Mouse (Mus musculus) adrenal gland, postnatal 4 days (tissue): ENCODE measurements around the gene Sppl2a. TPM values are rescaled to one million over a fixed set of nuclear protein-coding genes. Genes with fewer than 3 reads are reported as not detected.
"Not testable (repeated sequence)": the region's sequence is repeated elsewhere in the genome, so short reads cannot be mapped to it uniquely, and the experiment has no call there.

Experiments used
- DNase-seq, 2 experiments: peaks; one replicate each; pipeline ENCODE4 v3.0.0; 2021 to 2022; ENCODE audit warnings: low spot score in 2 of 2, mixed read lengths in 2 of 2
- microRNA-seq: library from miRNA; unstranded; fragments of <30 nt; microRNA quantifications from one replicate; pipeline ENCODE4 v1.2.0, GENCODE M21; 2021
- total RNA-seq, 2 experiments: library from RNA; stranded (reverse); gene quantifications; 2 replicates each; pipeline ENCODE4 v1.2.3; 2021

The Sppl2a gene
- total RNA-seq, 2 experiments from 2014 or later = 58.6 to 62.7 TPM

- no peak for DNase-seq
Measured at GRCm38 (mm10) chr2:126897511-126897910, 35.5 kb downstream of the Sppl2a start.

- no peak for DNase-seq
Measured at GRCm38 (mm10) chr2:126896941-126897340, 36.1 kb downstream of the Sppl2a start.

- DNase-seq = no peak
Measured at GRCm38 (mm10) chr2:126894245-126894644, 38.8 kb downstream of the Sppl2a start.

DNA sequence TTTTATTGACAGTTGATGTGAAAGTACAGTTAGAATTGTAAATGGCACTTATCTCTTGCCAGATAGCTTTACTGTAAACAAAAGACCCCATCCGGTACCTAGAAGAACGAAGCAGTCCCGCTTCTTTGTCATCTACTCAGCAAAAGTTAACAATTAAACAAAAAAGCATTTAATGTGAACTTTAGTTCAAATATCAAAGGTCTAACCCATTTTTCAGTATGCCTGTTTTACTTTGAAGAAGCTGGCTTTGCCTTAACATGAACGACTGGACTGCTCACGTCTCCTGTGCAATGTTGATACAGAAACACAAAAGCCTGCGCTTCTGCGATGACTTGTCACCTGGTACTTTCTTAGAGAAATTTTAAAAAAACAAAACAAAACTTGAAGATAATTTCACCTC lies 40.7 kb downstream of the Sppl2a start:
- DNase-seq = no peak

DNA sequence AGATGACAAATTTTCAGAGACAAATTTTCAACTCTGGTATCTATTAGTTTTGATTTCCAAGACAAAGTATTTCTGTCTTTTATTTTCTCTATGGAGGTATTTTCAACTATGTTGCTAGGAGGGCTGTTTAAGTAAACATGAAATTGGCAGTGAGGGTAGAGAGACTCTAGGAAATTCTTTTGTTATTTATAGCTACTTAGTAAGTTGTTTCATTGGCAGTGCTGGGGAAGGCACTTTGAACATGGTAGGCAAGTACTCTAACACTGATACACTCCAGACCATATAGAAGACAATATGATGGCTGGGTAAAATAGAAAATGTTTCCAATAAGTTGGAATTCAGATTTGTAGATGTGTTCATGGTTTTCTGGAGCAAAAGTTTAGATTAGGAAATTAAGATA lies 41.3 kb downstream of the Sppl2a start:
- DNase-seq = no peak

DNA sequence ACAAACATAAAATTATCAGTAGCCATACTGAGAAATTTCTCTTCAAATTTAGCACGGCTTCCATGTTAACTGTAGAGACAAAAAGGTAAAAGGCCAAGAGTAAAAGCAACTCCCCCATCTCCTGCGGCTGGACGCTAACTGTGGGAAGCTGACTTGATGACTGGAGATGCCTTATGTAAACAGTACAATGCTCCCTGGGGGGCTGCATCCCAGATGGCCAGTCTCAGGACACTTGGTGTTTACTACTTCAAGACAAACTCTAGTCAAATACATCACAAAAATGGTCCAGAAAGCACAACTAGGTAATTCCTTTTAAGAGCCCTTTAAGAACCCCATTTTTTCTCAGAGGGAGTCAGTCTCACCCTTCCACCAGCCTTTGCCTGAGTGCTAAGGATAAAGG lies 45.9 kb downstream of the Sppl2a start:
- DNase-seq = no peak

DNA sequence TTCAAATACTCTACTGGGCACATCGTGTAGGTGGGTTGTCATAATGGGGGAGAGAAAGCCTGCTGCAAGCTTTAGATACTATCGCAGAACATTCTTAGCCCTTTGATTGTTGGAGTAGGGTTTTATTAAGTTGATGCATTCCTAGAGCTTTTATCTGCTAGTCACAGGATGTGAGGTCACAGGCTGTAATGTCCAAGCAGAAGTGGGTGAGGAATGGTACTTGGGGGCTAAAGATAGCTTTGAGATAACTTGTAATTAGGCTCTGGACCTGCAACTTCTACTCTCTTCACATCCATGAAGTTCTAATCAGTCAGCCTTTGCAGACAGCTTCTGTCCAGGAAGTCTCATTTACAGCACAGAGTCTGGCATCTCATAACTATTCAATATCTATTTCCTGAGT lies 47.2 kb downstream of the Sppl2a start:
- no peak for DNase-seq

DNA sequence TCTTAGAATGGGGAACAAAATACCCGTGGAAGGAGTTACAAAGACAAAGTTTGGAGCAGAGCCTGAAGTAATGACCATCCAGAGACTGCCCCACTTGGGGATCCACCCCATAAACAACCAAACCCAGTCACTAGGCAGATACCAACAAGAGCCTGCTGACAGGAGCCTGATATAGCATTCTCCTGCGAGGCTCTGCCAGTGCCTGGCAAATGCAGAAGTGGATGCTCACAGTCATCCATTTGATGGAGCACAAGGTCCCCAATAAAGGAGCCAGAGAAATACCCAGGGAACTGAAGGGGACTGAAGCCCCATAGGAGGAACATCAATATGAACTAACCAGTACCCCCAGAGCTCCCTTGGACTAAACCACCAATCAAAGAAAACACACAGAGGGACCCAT lies 50.3 kb downstream of the Sppl2a start:
- DNase-seq = not testable (repeated sequence)

DNA sequence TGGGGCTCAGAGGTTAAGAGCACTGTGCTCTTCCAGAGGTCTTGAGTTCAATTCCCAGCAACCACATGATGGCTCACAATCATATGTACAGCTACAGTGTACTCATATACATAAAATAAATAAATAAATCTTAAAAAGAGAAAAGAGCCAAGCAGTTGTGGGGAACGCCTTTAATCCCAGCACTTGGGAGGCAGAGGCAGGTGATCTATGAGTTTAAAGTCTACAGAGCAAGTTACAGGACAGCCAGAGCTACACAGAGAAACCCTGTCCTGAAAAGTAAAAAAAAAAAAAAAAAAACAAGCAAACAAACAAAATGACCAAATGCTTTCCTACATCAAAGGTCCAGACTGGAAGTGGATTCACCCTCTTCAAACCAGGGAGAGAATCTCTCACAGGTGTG lies 55.0 kb downstream of the Sppl2a start:
- no peak for DNase-seq

- peak; percentile 81 for DNase-seq
Measured at GRCm38 (mm10) chr2:126875871-126876796, 56.9 kb downstream of the Sppl2a start, which contains the start of gene Trpm7. TSS of gene Trpm7 (minus strand) at chr2:126876230.

DNA sequence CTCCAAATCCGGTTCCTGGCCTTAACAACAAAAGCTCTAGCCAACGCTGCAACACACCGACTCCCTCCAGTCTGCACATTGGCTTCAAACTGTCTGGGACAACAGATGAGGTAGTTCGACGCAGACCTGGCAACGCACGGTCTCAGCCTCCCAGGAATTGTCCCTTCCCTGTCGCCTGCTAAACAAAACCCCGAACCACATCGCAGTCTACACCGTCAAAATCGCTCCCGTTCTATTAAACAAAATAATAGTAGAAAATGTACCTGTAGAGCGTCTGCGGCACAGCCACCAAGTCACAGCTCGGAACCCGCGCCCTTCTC lies 57.6 kb downstream of the Sppl2a start:
- peak in 1 of 2 experiments; percentile 3 for DNase-seq

- no peak for DNase-seq
Measured at GRCm38 (mm10) chr2:126874809-126875515, 58.1 kb downstream of the Sppl2a start.

DNA sequence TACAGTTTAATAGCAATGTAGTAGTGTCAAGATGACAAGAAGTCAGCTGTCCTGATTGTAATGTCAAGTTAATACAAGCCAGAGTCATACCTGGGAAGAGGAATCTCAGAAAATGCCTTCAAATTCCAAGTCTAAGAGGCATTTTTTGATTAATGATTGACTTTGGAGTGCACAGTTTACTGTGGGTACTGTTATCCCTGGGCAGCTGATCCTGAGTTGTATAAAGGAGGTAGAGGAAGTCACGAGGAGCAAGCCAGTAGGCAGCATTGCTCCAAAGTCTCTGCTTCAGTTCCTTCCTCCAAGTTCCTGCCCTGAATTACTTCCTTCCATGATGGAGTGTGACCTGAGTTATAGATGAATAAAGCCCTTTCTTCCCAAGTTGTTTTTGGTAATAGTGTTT lies 66.7 kb downstream of the Sppl2a start:
- no peak for DNase-seq

DNA sequence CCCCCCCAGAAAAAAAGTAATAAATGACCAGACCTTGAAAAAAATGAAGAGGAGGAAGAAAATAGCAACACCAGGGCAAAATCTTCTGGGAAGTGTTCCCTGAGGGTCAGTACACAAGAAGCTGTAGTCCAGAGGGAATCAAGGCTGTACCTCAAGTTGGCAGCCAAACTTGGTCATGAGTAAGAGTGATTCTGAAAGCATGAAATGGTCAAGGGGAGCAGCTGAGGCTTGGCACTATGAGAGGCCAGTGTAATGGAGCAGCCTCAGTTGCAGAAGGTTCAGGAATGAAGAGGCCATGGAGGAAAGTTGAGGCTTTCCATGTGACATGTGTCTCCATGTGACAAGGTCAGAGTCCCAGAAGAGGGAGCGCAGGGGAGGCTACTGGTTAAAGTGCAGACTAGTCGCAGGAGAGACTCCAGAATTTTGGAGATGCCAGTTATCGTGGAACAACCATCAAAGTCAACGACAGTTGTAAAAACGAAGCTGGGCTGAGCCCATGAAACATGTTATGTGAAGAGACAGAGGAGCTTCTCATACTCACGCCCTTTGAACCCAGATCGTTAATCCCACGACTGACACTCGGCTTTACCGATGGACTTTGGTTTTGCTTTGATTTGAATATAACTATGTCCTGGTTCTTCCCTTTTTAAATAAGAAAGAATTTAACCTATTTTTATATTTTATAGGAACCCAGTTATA lies 67.4 kb downstream of the Sppl2a start:
- DNase-seq = no peak

DNA sequence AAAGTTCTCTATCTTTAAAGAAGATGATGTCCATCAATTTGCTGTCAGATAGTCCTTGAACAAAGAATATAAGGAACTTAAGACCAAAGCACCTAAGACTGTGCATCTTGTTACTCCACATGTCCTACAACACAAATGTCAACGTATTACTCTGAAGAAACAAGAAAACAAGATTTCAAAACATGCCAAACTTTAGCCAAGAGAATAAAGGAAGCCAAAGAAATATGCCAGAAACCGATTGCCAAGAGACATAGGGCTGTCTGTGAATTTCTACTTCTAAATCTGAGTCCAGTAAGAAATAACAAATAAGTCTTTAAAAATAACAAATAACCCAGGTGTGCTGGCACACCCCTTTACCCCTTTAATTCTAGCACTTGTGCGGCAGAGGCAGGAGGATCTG lies 68.0 kb downstream of the Sppl2a start:
- DNase-seq = no peak

DNA sequence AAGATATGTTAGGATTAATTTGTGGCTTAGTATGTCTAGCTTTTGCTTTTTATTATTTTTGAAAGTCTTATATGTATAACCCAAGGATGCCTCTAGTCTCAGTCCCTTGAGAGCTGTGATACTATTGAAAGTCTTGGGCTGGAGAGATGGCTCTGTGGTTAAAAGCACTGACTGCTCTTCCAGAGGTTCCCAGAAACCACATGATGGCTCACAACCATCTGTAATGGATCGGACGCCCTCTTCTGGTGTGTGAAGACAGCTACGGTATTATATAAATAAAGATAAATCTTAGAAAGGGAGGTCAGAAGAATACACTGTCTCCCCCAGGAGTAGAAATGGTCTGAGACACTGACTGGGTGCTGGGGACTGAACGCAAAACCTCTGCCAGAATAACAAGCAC lies 88.3 kb downstream of the Sppl2a start:
- no peak for DNase-seq

Small RNA genes within 50 kb of the gene (microRNA-seq; reads per million reads assigned to microRNA genes)
- gene Mir3473g = not detected

Other genes starting within 250 kb of the Sppl2a start
- 10 to 100 TPM; 63.0 to 66.3 TPM for gene Usp8, start 225.9 kb downstream of the Sppl2a start, total RNA-seq
- not detected for gene Usp50, start 149.8 kb downstream of the Sppl2a start, total RNA-seq
- gene Trpm7, start 57.0 kb downstream of the Sppl2a start, total RNA-seq = 10 to 100 TPM; 64.1 to 69.1 TPM
- gene Ap4e1, start 75.5 kb upstream of the Sppl2a start, total RNA-seq = 10 to 100 TPM; 15.5 TPM
- 10 to 100 TPM; 41.1 to 44.2 TPM for gene Blvra, start 137.4 kb upstream of the Sppl2a start, total RNA-seq
- 10 to 100 TPM; 28.0 to 35.4 TPM for gene Ncaph, start 200.7 kb upstream of the Sppl2a start, total RNA-seq
- gene Itpripl1, start 210.2 kb upstream of the Sppl2a start, total RNA-seq = 10 to 100 TPM; 11.5 to 13.1 TPM